Mouse (Mus musculus) ES-E14 (cell line): ENCODE results near the gene Rufy4.

Source experiments
- CHD2 ChIP-seq: IDR thresholded peaks from 2 replicates; pipeline ENCODE4 v1.6.1; 2014; ENCODE audit warnings: mild to moderate bottlenecking, low read depth, low read length, inconsistent platforms
- HCFC1 ChIP-seq: IDR thresholded peaks from 2 replicates; pipeline ENCODE4 v1.6.1; 2012; ENCODE audit warnings: low read length, inconsistent platforms, borderline replicate concordance; ENCODE audit not compliant: insufficient read depth
- ZC3H11A ChIP-seq: IDR thresholded peaks from 2 replicates; pipeline ENCODE4 v1.6.1; 2012; ENCODE audit warnings: low read depth, mild to moderate bottlenecking, inconsistent platforms, low read length, borderline replicate concordance

- TF ChIP-seq HCFC1: no peak
- no peak for TF ChIP-seq CHD2
- no peak for TF ChIP-seq ZC3H11A
Observed at GRCm38 (mm10) chr1:74160036-74160435, 34.7 kb downstream of the Rufy4 start.
